Mouse (Mus musculus) layer of hippocampus, postnatal 10 days (tissue): Measurements from ENCODE around the gene Casq2. TPM values are rescaled to one million over a fixed set of nuclear protein-coding genes. Genes with fewer than 3 reads are reported as not detected.

ENCODE experiments used
- DNase-seq, 2 experiments: peaks; one replicate each; pipeline ENCODE4 v3.0.0; 2021; ENCODE audit warnings: low spot score in 2 of 2
- total RNA-seq, 2 experiments: library from RNA; stranded (reverse); gene quantifications; 2 replicates each; pipeline ENCODE4 v1.2.3; 2021

The Casq2 gene
- total RNA-seq, 2 experiments from 2014 or later: 1.4 to 1.7 TPM

- DNase-seq: no peak
These were observed 104.4 kb downstream of the Casq2 start for GRCm38 (mm10) chr3:102190642-102191041.

- DNase-seq: no peak
These were observed 105.4 kb downstream of the Casq2 start for GRCm38 (mm10) chr3:102191575-102191974.

- DNase-seq: no peak
These were observed 106.4 kb downstream of the Casq2 start for GRCm38 (mm10) chr3:102192621-102193020.

- no peak for DNase-seq
These were observed 107.5 kb downstream of the Casq2 start for GRCm38 (mm10) chr3:102193488-102194290.

GRCm38 (mm10) chr3:102194291-102195051 is 108.3 kb downstream of the Casq2 start:
- DNase-seq: peak in 1 of 2 experiments; percentile 44

GRCm38 (mm10) chr3:102195762-102196161 is 109.5 kb downstream of the Casq2 start:
- no peak for DNase-seq

Other genes with a start within 250 kb of the Casq2 start
- under 1 TPM; 0.18 to 0.30 TPM for gene Mab21l3, start 237.5 kb upstream of the Casq2 start, total RNA-seq
- 10 to 100 TPM; 13.2 to 16.6 TPM for gene Slc22a15, start 162.0 kb upstream of the Casq2 start, total RNA-seq
- gene Nhlh2, start 76.3 kb upstream of the Casq2 start, total RNA-seq: 1 to 10 TPM; 4.4 to 4.9 TPM
- 10 to 100 TPM in 1 of 2 experiments, 1 to 10 TPM in 1; 8.4 to 11.0 TPM for gene Vangl1, start 118.3 kb downstream of the Casq2 start, total RNA-seq